Mouse (Mus musculus): Measurements from ENCODE around the gene Vsx2. TPM values are rescaled to one million over a fixed set of nuclear protein-coding genes. Genes with fewer than 3 reads are reported as not detected.

The Vsx2 gene
- polyA plus RNA-seq, 1 experiment from 2014 or later = 3.2 TPM

GRCm38 (mm10) chr12:84581285-84581684 lies 11.7 kb downstream of the Vsx2 start:
- Histone ChIP-seq H3K4me1 (peaks cover 7% of the 10 kb centered on the region), H3K27ac (replicated peaks) (no peak overlapping the region), H3K4me3 (no peak overlapping the region), H3K9me3 (peaks cover 7% of the 10 kb centered on the region; the same call in 1 of the 2 replicates), H3K36me3 (replicated peaks) (no peaks in the 10 kb centered on the region), H3K27me3 (replicated peaks; ENCODE audit: low read depth, poor library complexity, severe bottlenecking) (peaks cover 14% of the 10 kb centered on the region)
- DNase-seq (ENCODE audit: low spot score) = no peak
- 96% methylated on average over 2 of the region's 2 CpGs for WGBS

DNA sequence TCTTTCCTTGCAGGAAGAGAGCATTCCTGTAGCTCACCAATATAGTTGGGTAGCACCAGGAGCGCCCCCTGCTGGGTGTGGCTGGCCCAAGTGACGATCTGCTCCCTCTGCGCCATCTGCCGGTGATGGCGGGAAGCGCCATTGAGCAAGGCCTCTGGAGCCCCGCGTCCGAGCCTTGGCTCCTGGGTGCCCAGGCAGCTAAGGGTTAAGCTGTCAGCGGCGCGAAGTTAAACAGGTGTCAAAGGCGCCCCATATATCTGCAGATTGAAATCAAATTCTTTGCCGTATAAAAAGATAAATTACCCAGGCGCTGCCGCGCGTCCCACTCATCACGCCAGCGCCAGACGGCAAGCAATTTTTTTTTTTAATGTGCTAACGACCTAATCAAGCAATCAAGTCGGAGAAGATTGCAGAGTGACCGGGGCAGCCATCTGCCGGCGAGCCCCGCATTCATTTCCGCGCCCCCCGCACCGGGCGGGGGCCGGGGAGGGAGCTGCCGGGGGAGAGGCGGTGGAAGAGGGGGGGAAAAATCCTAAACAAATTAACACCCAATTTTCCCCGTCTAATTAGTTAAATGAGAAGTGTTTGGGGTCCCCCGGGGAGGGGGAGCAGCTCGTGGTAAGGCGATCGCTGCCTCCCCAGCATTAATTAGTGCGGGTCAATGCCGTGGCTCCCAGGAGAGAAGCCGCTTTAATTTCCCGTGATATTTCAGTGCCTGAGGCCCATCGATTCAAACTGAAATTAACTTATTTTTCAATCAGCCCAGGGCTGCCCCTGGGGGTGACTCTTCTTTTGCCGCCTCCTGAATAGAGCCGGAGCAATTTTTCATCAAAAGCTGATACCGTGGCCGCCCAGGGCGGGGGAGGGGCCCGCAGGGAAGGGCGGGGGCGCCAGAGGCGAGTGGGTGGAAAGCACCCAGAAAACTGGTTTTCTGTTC lies 20.5 kb downstream of the Vsx2 start:
- Histone ChIP-seq H3K27ac (replicated peaks) (no peak overlapping the region; the same call in 1 of the 2 replicates), H3K4me3 (peak overlapping the region; percentile 68), H3K9me3 (no peaks in the 10 kb centered on the region), H3K27me3 (replicated peaks; ENCODE audit: low read depth, poor library complexity, severe bottlenecking) (peaks cover 40% of the 10 kb centered on the region), H3K36me3 (replicated peaks) (no peaks in the 10 kb centered on the region), H3K4me1 (peaks cover 18% of the 10 kb centered on the region)
- DNase-seq (ENCODE audit: low spot score) = peak; percentile 95
- WGBS = under 1% methylated on average over 54 of the region's 54 CpGs

- peaks cover 6% of the 10 kb centered on the region; the same call in 1 of the 2 replicates for H3K4me1 ChIP-seq
- no peak overlapping the region for H3K4me3 ChIP-seq
- H3K36me3 ChIP-seq (replicated peaks) = peaks cover 13% of the 10 kb centered on the region
- WGBS = 21% methylated on average over 8 of the region's 8 CpGs
- H3K27me3 ChIP-seq (replicated peaks; ENCODE audit: low read depth, poor library complexity, severe bottlenecking) = peaks cover 32% of the 10 kb centered on the region
- DNase-seq (ENCODE audit: low spot score) = no peak
- H3K9me3 ChIP-seq = no peaks in the 10 kb centered on the region
- no peak overlapping the region for H3K27ac ChIP-seq (replicated peaks)
Measured at GRCm38 (mm10) chr12:84598324-84598723, 28.8 kb downstream of the Vsx2 start.

GRCm38 (mm10) chr12:84604001-84604400 lies 34.4 kb downstream of the Vsx2 start:
- H3K36me3 ChIP-seq (replicated peaks) = peaks cover 60% of the 10 kb centered on the region
- H3K27ac ChIP-seq (replicated peaks) = no peak overlapping the region
- no peaks in the 10 kb centered on the region for H3K9me3 ChIP-seq
- H3K4me3 ChIP-seq = no peak overlapping the region
- H3K27me3 ChIP-seq (replicated peaks; ENCODE audit: low read depth, poor library complexity, severe bottlenecking) = peaks cover 4% of the 10 kb centered on the region; the same call in 1 of the 2 replicates
- no peak for DNase-seq (ENCODE audit: low spot score)
- no peaks in the 10 kb centered on the region for H3K4me1 ChIP-seq
- 88% methylated on average over 7 of the region's 7 CpGs for WGBS

- peaks cover 63% of the 10 kb centered on the region for H3K36me3 ChIP-seq (replicated peaks)
Measured at GRCm38 (mm10) chr12:84605860-84606259, 36.3 kb downstream of the Vsx2 start.

DNA sequence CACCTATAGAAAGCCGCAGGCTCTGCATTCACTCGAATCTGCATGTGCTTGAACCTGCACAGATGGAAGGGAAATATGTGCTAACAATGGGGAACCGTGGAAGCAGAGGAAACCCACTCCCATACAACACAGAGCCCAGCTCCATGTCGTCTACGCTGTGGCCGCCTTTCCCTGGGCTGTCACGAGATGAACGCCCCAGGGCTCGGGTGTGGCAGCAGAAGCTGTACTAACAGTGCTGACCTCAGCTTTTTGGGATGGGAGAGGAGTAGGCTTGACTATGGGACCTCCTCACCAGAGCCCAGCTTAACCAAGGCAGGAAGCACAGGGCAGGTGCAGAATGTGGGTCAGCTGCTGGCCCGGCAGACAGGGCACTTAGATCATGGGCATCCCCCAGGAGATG lies 42.2 kb downstream of the Vsx2 start:
- Histone ChIP-seq H3K27ac (replicated peaks) (no peak overlapping the region), H3K36me3 (replicated peaks) (peaks cover 32% of the 10 kb centered on the region), H3K4me3 (no peak overlapping the region), H3K9me3 (no peaks in the 10 kb centered on the region), H3K27me3 (replicated peaks; ENCODE audit: low read depth, poor library complexity, severe bottlenecking) (no peaks in the 10 kb centered on the region), H3K4me1 (peaks cover 12% of the 10 kb centered on the region)
- 88% methylated on average over 10 of the region's 10 CpGs for WGBS
- no peak for DNase-seq (ENCODE audit: low spot score)

More at GRCm38 (mm10) chr12:84605860-84606259, 36.3 kb downstream of the Vsx2 start:
- H3K4me3 ChIP-seq = no peak overlapping the region
- no peaks in the 10 kb centered on the region for H3K27me3 ChIP-seq (replicated peaks; ENCODE audit: low read depth, poor library complexity, severe bottlenecking)
- no peak overlapping the region for H3K27ac ChIP-seq (replicated peaks)
- H3K4me1 ChIP-seq = no peaks in the 10 kb centered on the region
- 78% methylated on average over 7 of the region's 7 CpGs for WGBS
- no peak for DNase-seq (ENCODE audit: low spot score)
- H3K9me3 ChIP-seq = no peaks in the 10 kb centered on the region

GRCm38 (mm10) chr12:84612518-84612917 lies 43.0 kb downstream of the Vsx2 start:
- H3K36me3 ChIP-seq (replicated peaks) = peaks cover 26% of the 10 kb centered on the region
- H3K4me3 ChIP-seq = no peak overlapping the region
- DNase-seq (ENCODE audit: low spot score) = no peak
- no peaks in the 10 kb centered on the region for H3K27me3 ChIP-seq (replicated peaks; ENCODE audit: low read depth, poor library complexity, severe bottlenecking)
- H3K4me1 ChIP-seq = peaks cover 13% of the 10 kb centered on the region
- H3K9me3 ChIP-seq = no peaks in the 10 kb centered on the region
- H3K27ac ChIP-seq (replicated peaks) = no peak overlapping the region
- 69% methylated on average over 8 of the region's 8 CpGs for WGBS

DNA sequence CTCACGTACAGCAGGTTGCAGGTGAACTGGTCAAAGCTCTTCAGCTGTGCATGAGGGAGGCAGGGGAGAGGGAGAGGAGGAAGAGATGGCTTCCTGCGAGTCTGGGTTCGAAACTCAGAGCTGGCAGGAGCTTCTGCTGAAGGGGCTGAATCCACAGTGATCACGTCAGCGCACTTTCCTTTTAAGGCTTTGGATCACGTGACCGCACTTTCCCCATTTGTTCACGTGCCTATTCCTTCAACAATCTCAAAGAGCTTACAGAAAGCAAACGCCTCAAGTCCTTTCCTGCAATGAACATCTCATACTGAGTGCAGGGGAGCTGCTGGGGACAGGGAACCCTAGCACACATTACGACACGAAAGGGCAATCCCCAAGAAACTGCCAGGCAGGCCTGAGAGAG lies 44.4 kb downstream of the Vsx2 start:
- no peaks in the 10 kb centered on the region for H3K9me3 ChIP-seq
- peaks cover 14% of the 10 kb centered on the region for H3K36me3 ChIP-seq (replicated peaks)
- no peaks in the 10 kb centered on the region for H3K27me3 ChIP-seq (replicated peaks; ENCODE audit: low read depth, poor library complexity, severe bottlenecking)
- WGBS = 87% methylated on average over 11 of the region's 11 CpGs
- H3K27ac ChIP-seq (replicated peaks) = no peak overlapping the region
- H3K4me1 ChIP-seq = peaks cover 17% of the 10 kb centered on the region
- no peak overlapping the region for H3K4me3 ChIP-seq
- DNase-seq (ENCODE audit: low spot score) = no peak

- 83% methylated on average over 7 of the region's 7 CpGs for WGBS
- H3K27ac ChIP-seq (replicated peaks) = no peak overlapping the region
- H3K9me3 ChIP-seq = no peaks in the 10 kb centered on the region
- H3K4me1 ChIP-seq = peaks cover 17% of the 10 kb centered on the region
- H3K4me3 ChIP-seq = no peak overlapping the region
- no peak for DNase-seq (ENCODE audit: low spot score)
- H3K36me3 ChIP-seq (replicated peaks) = peaks cover 11% of the 10 kb centered on the region
- H3K27me3 ChIP-seq (replicated peaks; ENCODE audit: low read depth, poor library complexity, severe bottlenecking) = no peaks in the 10 kb centered on the region
Measured at GRCm38 (mm10) chr12:84614524-84614923, 45.0 kb downstream of the Vsx2 start.

GRCm38 (mm10) chr12:84616977-84617630 lies 47.5 kb downstream of the Vsx2 start, which contains the start of gene Abcd4:
Gene Abcd4 (minus strand): TSS chr12:84617413.
- Histone ChIP-seq H3K9me3 (no peaks in the 10 kb centered on the region), H3K4me1 (peaks cover 20% of the 10 kb centered on the region), H3K36me3 (replicated peaks) (peaks cover 11% of the 10 kb centered on the region), H3K27ac (replicated peaks) (peak within 1 kb of the TSS; percentile 90), H3K4me3 (peak within 1 kb of the TSS; percentile 80), H3K27me3 (replicated peaks; ENCODE audit: low read depth, poor library complexity, severe bottlenecking) (peaks cover 3% of the 10 kb centered on the region; the same call in 1 of the 2 replicates)
- WGBS = under 1% methylated on average over 34 of the region's 34 CpGs
- peak; percentile 94 for DNase-seq (ENCODE audit: low spot score)

- peak; percentile 41 for DNase-seq (ENCODE audit: low spot score)
- H3K9me3 ChIP-seq = no peaks in the 10 kb centered on the region
- 6% methylated on average over 10 of the region's 10 CpGs for WGBS
Measured at GRCm38 (mm10) chr12:84617663-84618062, 48.1 kb downstream of the Vsx2 start.

DNA sequence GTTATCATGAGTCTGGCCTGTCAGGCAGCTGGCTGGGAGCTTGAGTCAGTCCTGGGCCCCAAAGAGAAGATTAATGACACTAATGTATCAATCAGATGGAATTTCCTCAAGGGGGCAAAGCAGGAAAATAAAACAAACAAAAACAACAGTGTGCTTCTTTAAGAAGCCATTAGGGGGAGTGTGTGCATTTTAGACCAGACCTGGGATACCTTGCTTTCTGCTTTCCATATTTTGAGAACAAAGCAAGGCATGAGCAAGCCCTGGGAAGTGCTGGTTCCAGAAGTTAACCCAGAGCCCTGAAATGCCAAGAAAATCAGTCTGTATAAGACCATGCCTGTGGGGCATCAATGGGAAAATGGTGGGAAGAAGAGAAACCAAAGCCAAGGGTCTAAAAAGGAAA lies 51.4 kb downstream of the Vsx2 start:
- no peaks in the 10 kb centered on the region for H3K36me3 ChIP-seq (replicated peaks)
- H3K27me3 ChIP-seq (replicated peaks; ENCODE audit: low read depth, poor library complexity, severe bottlenecking) = peaks cover 29% of the 10 kb centered on the region
- no peak overlapping the region for H3K4me3 ChIP-seq
- H3K9me3 ChIP-seq = no peaks in the 10 kb centered on the region
- H3K4me1 ChIP-seq = peaks cover 20% of the 10 kb centered on the region
- no peak for DNase-seq (ENCODE audit: low spot score)
- no peak overlapping the region for H3K27ac ChIP-seq (replicated peaks)

More at GRCm38 (mm10) chr12:84617663-84618062, 48.1 kb downstream of the Vsx2 start:
- H3K4me1 ChIP-seq = peaks cover 14% of the 10 kb centered on the region
- peak overlapping the region; percentile 80 for H3K4me3 ChIP-seq
- H3K27ac ChIP-seq (replicated peaks) = peak overlapping the region; percentile 90
- peaks cover 5% of the 10 kb centered on the region; the same call in 1 of the 2 replicates for H3K27me3 ChIP-seq (replicated peaks; ENCODE audit: low read depth, poor library complexity, severe bottlenecking)
- peaks cover 6% of the 10 kb centered on the region for H3K36me3 ChIP-seq (replicated peaks)

Measured in embryonic facial prominence, embryonic 10.5 days (tissue).